Mouse (Mus musculus): ENCODE measurements around the gene Tgm7.

GRCm38 (mm10) chr2:121128865-121129620 is 19.4 kb upstream of the Tgm7 start:
- no peak for TF ChIP-seq CTCF (IDR thresholded peaks at IDR 0.05; ENCODE audit: low read depth)
- TF ChIP-seq EP300 (IDR thresholded peaks at IDR 0.05; ENCODE audit: low read depth) = no peak
